Mouse (Mus musculus): Measurements from ENCODE around the gene Cdh22. TPM values are rescaled to one million over a fixed set of nuclear protein-coding genes. Genes with fewer than 3 reads are reported as not detected.
A peak's percentile ranks its signal among the peaks of the same experiment; 100 is the strongest.

Cdh22 gene
- polyA plus RNA-seq, 1 experiment: 0.19 TPM

DNA sequence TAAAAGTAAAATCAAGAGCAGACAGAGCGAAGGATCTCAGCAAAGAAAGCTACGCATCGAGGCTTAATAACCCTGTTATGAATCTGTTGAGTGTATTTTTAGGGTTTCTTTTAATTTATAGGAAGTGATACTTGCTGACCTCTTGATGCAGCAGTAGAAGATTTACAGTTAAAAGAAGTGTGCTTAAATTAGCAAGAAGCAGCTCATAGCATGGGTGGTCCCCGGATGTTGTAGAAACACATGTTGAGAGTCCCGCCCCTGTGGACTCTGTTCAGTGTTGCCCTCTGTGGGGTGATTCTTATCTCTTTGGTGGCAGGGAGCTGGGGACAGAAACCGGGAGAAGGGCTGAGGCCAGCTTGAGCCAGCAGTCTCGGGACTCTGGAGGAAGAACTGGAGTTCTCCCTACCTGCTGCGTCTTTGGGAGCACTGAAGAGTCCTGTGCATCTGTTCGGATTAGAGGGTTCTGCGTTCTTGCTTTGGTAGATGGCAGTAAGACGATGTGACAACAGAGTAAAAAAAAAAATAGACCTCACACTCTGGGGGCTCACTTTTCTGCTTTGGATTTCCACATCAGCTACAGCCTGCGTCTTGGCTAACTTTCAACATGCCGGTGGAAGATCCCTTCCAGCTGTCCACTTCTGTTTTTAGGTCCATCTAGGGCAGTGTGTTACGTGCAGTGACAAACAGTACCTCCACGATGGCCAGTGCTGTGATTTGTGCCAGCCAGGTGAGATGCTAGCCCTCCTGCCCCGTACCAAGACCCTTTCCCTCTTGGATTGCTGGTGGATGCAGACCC lies 172.8 kb downstream of the Cdh22 start:
- H3K36me3 ChIP-seq (ENCODE audit: control insufficient read depth, insufficient read depth, low read length): no peaks in the 10 kb centered on the region
- H3K4me1 ChIP-seq (ENCODE audit: control insufficient read depth, insufficient read depth, low read length): no peaks in the 10 kb centered on the region
- no peak overlapping the region for H3K27ac ChIP-seq (ENCODE audit: insufficient read depth, low read depth, low read length)
- peak; percentile 28 for DNase-seq
- WGBS: 60% methylated on average over 16 of the region's 16 CpGs
- H3K4me3 ChIP-seq (ENCODE audit: insufficient read depth, low read depth, low read length): no peak overlapping the region
- no peaks in the 10 kb centered on the region for H3K27me3 ChIP-seq (replicated peaks; ENCODE audit: control insufficient read depth, insufficient read depth, low read length)
- TF ChIP-seq CTCF (conservative IDR thresholded peaks at IDR 0.05; ENCODE audit: insufficient read depth, insufficient read length, low read depth, low read length) (no peak), POLR2A (IDR thresholded peaks at IDR 0.05; ENCODE audit: low read depth, low read length) (no peak)

Other genes with a start within 250 kb of the Cdh22 start
- gene Ncoa5, start 200.0 kb downstream of the Cdh22 start, polyA plus RNA-seq (2012; rRNA removed): 31.3 and 34.4 TPM in 2 replicates
- gene Cd40, start 179.2 kb downstream of the Cdh22 start, polyA plus RNA-seq (2012; rRNA removed): 6.1 and 11.2 TPM in 2 replicates
- not detected in 2 replicates for gene 1700025C18Rik, start 144.1 kb downstream of the Cdh22 start, polyA plus RNA-seq (2012; rRNA removed)
- gene Slc35c2, start 53.0 kb upstream of the Cdh22 start, polyA plus RNA-seq (2012; rRNA removed): 64.1 and 69.8 TPM in 2 replicates
- gene Elmo2, start 91.6 kb upstream of the Cdh22 start, polyA plus RNA-seq (2012; rRNA removed): 56.3 and 59.9 TPM in 2 replicates
- not detected in 2 replicates for gene Zfp663, start 133.9 kb upstream of the Cdh22 start, polyA plus RNA-seq (2012; rRNA removed)
- 1.1 and 1.2 TPM in 2 replicates for gene Zfp334, start 153.4 kb upstream of the Cdh22 start, polyA plus RNA-seq (2012; rRNA removed)
- gene Ocstamp, start 165.6 kb upstream of the Cdh22 start, polyA plus RNA-seq (2012; rRNA removed): 0.09 and 0.11 TPM in 2 replicates
- 584 and 709 TPM in 2 replicates for gene Slc13a3, start 238.4 kb upstream of the Cdh22 start, polyA plus RNA-seq (2012; rRNA removed)

All from kidney, adult 2 months (tissue).